Mouse (Mus musculus): ENCODE measurements around the gene Per3.
"Not testable (repeated sequence)": the region's sequence is repeated elsewhere in the genome, so short reads cannot be mapped to it uniquely, and the experiment has no call there.

The Per3 gene

GRCm38 (mm10) chr4:151024152-151024551, 20.3 kb downstream of the Per3 start:
- peak; percentile 7 for DNase-seq (ENCODE audit: low spot score)

- not testable (repeated sequence) for DNase-seq (ENCODE audit: low spot score)
Observed at GRCm38 (mm10) chr4:151017356-151017755, 27.1 kb downstream of the Per3 start.

- DNase-seq (ENCODE audit: low spot score) = no peak
Observed at GRCm38 (mm10) chr4:151015946-151016345, 28.5 kb downstream of the Per3 start.

- no peak for DNase-seq (ENCODE audit: low spot score)
Observed at GRCm38 (mm10) chr4:151010316-151010715, 34.1 kb downstream of the Per3 start.

GRCm38 (mm10) chr4:151006945-151007344, 37.5 kb downstream of the Per3 start:
- DNase-seq (ENCODE audit: low spot score) = peak; percentile 23

- DNase-seq (ENCODE audit: low spot score) = no peak
Observed at GRCm38 (mm10) chr4:151005656-151006318, 38.7 kb downstream of the Per3 start.

GRCm38 (mm10) chr4:151001397-151001796, 43.1 kb downstream of the Per3 start:
- no peak for DNase-seq (ENCODE audit: low spot score)

- no peak for DNase-seq (ENCODE audit: low spot score)
Observed at GRCm38 (mm10) chr4:150998626-150999025, 45.8 kb downstream of the Per3 start.

GRCm38 (mm10) chr4:150996797-150997196, 47.7 kb downstream of the Per3 start, which contains the start of gene Uts2:
TSS of gene Uts2 (plus strand) at chr4:150997097.
- no peak for DNase-seq (ENCODE audit: low spot score)

- DNase-seq (ENCODE audit: low spot score) = peak; percentile 24
Observed at GRCm38 (mm10) chr4:150990148-150990547, 54.3 kb downstream of the Per3 start.

GRCm38 (mm10) chr4:150980153-150980552, 64.3 kb downstream of the Per3 start:
- DNase-seq (ENCODE audit: low spot score) = no peak

GRCm38 (mm10) chr4:150979455-150979854, 65.0 kb downstream of the Per3 start:
- DNase-seq (ENCODE audit: low spot score) = no peak

GRCm38 (mm10) chr4:150978156-150978910, 66.1 kb downstream of the Per3 start:
- no peak for DNase-seq (ENCODE audit: low spot score)

- DNase-seq (ENCODE audit: low spot score) = no peak
Observed at GRCm38 (mm10) chr4:150975145-150975544, 69.3 kb downstream of the Per3 start.

- no peak for DNase-seq (ENCODE audit: low spot score)
Observed at GRCm38 (mm10) chr4:150973264-150973663, 71.2 kb downstream of the Per3 start.

GRCm38 (mm10) chr4:150968956-150969355, 75.5 kb downstream of the Per3 start:
- no peak for DNase-seq (ENCODE audit: low spot score)

GRCm38 (mm10) chr4:150966556-150966955, 77.9 kb downstream of the Per3 start:
- peak; percentile 51 for DNase-seq (ENCODE audit: low spot score)

- DNase-seq (ENCODE audit: low spot score) = no peak
Observed at GRCm38 (mm10) chr4:150965555-150965951, 78.9 kb downstream of the Per3 start.

GRCm38 (mm10) chr4:150964635-150965554, 79.6 kb downstream of the Per3 start:
- peak; percentile 73 for DNase-seq (ENCODE audit: low spot score)

- no peak for DNase-seq (ENCODE audit: low spot score)
Observed at GRCm38 (mm10) chr4:150963711-150964110, 80.8 kb downstream of the Per3 start.

GRCm38 (mm10) chr4:150962231-150962630, 82.2 kb downstream of the Per3 start:
- no peak for DNase-seq (ENCODE audit: low spot score)

- no peak for DNase-seq (ENCODE audit: low spot score)
Observed at GRCm38 (mm10) chr4:150958536-150958935, 85.9 kb downstream of the Per3 start.
